Mouse (Mus musculus) kidney, postnatal 25 days (tissue): ENCODE results near the gene Trim45.

ENCODE experiments used
- DNase-seq, 2 experiments: peaks; one replicate each; pipeline ENCODE4 v3.0.0; 2021; ENCODE audit warnings: mixed read lengths in 2 of 2

Trim45 gene

DNA sequence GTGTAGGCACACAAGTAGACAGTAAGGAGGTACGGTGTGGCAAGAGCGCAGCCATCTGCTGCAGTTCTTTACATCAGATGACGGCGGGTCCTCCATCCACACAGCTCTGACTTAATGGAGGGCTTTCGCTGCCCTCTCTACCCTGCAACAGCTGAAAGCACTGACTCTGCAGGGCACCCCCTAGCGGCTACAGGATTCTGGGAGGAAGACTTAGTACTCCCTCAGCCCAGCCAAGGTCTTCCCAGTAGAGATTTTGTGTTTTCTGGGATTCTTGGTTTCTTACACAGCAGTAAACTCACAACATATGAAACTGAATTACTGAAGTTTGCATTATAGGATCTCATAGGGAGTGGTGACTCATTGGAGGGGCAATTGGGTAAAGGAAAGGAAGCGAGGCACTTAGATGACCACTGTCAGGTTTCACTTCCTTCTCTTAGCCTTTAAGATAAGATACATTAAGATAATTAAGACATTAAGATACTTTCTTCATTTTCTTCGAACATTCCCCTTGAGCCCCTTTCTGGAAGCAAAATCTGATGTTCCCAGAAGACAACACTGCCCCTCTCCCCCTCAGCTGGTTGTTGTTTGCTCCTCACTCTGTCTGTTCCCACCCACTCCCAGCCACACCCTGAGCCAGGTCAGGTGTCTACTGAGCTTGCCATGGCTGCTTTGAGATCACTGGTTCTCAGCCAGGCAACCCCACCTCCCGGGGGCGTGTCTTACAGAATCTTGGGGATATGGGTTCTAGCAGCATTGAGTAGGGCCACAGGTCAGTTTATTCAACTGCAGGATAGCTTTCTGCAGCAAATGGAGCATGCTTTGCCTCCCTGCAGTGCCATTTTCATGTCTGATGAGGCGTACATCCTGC lies 10.3 kb downstream of the Trim45 start:
- peak in 1 of 2 experiments; percentile 43 for DNase-seq

DNA sequence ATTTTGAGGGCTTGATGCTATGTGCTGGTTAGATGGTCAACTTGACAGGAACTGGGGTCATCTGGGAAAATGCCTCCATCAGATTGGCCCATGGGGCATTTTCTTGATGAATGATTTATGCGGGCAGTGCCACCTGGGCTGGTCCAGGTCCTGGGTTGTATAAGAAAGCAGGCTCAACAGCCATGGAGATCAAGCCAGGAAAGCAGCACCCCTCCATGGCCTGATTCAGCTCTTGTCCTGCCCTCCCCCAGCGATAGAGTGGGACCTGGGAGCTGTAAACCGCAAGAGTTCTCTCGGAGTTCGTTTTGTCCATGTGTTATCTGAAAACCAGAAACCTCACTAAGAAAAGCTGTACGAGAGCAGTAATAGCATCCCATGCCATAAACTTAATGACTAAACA lies 13.5 kb downstream of the Trim45 start:
- no peak for DNase-seq

DNA sequence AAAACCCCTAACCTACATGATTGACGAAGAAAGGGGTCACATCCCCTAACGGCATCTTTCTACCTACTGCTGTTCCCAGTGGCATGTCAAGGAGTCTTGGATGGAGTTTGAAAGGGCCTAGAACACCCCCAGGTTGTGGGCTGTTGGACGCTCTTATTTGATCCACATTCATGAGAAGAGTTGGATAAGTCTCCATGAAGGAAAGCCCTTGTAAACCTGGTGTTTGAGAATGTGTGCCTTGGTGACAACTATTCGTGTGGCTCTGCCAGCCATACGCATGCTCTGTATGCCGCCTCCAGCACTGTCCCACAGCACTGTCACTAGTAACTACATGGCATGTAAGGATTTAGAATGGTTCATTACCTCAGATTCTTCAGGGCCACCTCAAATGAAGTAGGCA lies 14.2 kb downstream of the Trim45 start:
- DNase-seq, result no peak

DNA sequence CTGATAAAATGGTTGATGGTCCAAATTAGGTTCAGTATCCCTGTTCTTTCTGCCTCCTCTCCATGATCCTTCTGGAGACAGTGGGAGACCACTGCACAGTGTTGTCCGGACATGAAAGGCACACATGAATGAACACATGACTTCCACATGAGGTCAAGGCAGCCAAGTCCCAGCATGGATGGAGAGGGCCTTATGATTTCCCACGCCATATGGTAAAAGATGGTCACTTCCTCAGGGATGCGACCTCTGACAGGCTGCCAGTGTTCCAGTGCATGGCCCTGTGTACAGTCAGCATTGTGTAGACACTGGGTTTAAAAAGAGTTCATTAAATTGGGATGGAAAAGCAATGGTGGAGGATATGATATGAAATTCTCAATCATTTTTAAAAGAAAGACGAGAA lies 16.2 kb downstream of the Trim45 start:
- no peak for DNase-seq

DNA sequence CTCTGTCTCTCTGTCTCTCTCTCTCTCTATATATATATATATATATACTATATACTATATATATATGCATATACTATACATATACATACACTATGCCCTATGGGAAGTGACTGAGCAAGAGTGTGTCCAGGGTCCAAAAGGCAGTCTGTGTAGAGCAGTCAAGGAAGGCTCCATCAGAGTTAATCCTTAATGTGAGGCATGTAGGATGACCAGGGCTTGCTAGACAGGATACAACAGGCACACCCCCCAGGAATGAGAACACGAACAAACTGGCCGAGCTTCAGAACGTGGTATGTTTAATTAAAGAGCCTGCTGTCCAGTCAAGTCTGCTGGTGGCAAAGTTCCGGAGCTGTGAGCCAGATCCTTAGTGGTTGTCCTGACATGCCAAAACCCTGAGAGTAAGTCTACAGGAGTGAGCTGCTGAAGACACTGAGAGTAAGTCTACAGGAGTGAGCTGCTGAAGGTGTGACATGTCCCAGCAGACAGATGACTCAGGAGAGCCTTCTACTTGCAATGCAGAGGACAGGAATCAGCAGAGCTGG lies 18.6 kb downstream of the Trim45 start:
- DNase-seq, result no peak

DNA sequence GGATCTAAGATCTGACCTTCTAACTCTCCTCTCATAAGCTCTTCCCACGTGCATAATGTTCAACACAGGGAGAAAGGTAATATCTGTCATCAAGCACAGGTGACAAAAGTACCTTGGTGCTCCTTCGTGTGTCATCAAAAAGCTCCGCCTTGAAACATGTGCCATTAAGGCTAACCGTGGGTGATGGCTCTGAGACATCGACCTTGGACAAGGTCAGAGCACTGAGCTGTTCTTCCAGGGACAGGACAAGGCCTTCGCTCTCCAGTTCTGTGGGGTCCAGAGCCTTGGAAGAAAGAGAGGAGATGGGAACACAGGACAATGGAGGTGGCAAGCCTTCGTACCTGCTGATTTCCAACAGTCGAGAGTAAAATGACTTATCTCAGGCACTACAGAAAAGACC lies 25.3 kb downstream of the Trim45 start:
- no peak for DNase-seq

DNA sequence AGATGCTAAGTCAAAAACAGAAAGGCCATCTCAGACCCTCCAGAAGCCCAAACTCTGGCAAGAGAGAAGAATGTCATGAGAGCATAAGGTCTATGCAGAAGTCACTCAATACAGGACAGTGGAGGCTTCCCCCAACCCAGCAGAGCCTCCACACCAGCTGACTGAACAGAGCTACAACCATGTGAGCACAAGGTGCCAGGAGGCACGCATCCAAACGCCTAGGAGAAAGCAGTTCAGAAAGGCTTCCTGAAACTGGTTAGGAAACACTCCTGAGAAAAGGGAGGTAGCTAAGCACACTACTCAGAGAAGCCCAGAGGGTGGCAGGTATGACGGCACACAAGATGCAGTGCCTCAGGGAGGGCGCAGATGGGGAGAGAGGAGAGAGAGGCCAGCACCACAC lies 29.5 kb downstream of the Trim45 start:
- no peak for DNase-seq

DNA sequence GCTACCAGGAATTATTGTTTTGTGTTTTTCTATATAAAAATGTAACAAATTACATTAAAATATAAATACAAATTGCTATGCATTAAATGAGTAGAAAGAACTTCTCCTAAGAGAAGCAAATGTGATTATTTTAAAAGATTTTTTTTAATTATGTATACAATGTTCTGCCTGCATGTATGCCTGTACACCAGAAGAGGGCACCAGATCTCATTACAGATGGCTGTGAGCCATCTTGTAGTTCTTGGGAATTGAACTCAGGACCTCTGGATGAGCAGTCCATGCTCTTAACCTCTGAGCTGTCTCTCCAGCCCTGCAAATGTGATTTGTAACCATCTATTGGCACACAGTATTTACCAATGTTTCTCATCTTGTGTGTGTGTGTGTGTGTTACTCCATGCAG lies 32.6 kb downstream of the Trim45 start:
- no peak for DNase-seq

DNA sequence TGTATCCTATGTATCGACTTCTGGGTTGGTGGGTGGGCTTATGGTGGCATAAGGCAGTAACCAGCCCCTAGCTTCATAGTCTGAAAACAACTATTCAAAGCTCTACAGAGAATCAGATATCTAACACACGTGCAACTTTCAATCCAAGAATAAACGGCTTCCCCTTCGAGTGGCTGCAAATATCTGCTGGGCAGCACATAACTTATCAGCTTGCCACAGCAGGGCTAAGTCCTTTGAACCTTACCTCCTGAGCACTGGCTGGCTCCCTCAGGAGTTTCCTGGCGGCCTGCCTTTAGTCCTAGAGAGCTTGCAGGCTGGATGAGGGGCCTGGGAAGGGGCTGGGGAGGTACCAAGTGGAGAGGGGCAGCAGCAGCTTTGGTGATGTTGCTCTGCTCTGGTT lies 39.0 kb downstream of the Trim45 start:
- DNase-seq, result no peak

DNA sequence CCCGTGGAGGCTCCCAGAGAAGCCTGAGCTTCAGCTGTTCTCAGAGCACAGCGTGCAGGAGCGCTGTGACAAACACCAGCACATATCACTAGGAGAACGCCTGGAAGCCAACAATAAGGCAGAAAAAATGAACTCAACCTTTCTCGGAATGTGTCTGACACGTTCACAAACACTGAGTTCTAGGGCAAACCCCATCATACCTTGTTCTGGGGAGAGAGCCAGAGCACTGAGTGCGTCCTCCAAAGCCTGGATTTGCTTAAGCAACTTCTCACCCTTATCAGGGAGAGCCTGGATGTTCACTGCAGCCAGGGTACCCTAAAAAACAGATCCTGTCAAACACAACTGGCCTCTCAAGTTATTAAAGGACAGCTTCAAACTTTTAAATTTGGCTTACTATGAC lies 39.5 kb downstream of the Trim45 start:
- no peak for DNase-seq

DNA sequence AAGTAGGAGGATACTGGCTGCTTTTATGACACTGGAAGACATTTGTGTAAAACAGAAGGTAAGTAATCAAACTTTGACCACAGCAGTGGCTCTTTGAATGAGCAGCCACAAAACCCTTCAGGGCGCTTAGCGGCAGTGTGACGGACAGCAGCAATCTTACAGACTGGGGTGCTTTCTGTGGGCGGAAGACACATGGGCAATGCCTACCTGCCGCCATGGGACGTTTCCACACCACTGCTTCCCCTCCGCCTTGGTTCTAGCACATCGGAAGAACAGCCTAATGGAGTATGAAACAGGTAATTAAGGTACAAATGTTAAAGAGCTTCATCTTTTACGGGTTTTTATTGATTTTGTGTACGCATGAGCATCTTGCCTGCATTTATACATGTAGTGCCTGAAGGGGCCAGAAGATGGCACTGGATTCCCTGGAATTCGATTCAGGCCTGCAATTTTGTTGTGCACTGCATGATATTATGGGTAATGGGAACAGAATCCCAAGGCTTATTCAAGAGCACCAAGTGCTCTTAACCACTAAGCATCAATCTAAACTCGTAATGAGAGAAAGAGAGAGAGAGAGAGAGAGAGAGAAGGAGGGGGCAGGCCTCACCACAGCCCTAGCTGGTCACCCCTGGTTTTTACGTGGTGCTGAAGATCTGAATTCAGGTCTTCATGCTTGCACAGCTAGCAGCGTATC lies 42.0 kb downstream of the Trim45 start:
- DNase-seq, result peak in 1 of 2 experiments; percentile 62

DNA sequence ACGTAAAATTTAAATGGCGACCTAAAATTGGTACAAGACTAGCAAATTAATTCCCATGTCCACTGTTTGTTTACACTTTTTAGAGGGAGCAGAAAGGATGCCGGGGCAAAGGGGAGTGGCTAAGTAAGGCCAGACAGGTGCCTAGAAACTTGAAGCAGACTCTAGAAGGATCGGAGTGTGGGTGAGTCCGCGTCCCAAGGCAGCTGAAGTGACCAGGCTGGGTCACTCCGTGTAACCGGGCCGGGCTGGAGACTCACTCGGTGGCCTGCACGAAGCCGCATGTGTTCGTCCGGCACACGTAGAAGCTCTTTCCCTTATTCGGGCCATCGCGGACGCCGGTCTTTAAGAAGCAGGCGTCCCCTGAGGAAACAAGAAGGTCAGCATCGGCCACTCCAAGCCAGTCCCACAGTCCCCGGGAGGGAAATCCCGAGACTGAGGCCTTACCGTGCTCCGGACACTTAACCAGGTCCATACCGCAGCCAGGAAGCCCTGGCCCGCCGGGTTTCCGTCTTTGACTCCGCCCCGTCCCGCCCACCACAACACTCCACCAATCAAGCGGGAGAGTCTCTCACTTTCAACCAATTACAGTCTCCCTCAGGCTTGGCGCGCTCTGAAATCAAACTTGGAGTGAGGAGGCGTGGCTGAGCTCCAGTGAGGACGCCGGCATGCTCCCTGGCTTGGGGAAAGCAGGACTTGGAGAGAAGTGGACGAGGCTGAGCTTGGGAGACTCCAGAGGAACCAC lies 47.3 kb downstream of the Trim45 start, which contains the start of gene Ttf2:
TSS of gene Ttf2 (minus strand) at position 488 of the 742 bp plus-strand sequence.
- peak; percentile 96 for DNase-seq

DNA sequence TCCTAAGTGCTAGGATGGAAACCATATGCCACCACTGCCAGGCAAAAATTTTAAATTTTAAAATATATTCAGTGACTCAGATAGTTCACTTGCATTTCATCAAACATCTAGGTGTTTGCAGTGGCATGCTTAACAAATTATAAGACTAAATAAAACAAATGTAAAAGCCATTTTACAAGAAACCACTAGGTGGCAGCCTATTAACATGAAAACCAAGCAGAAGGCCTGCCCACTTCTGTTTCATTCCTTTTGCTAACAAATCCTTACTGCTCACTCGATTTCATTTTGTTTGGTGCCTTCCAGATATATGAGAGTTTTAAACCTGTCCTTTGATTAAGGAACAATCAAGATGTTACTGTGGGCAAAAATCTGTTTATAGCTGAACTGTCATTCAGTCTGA lies 51.9 kb downstream of the Trim45 start:
- DNase-seq, result no peak

DNA sequence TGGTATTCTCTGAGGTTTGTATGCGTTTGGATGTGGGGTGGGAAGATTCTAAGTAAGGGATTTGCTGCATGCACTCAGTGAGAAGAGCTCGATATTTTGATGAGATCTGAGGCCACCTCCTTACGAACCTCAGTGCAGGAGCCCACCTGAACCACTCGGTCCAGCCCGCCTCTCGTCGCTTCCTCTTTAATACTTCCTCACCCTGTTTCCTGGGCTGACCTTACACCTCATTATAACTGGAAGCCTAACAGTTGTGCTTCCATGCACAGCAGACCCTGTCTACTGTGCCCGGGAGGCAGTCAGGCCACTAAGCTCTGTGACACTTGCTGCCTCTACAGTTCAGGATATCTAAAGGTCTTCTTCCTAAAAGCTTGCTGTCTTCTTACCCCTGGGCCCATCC lies 57.3 kb downstream of the Trim45 start:
- DNase-seq, result no peak
